Mouse (Mus musculus) kidney, embryonic 15.5 days (tissue): ENCODE data around the gene Jade1. TPM values are rescaled to one million over a fixed set of nuclear protein-coding genes. Genes with fewer than 3 reads are reported as not detected.

Experiments
- ATAC-seq: fragments of 200-750 bp; cut with Nextera tagmentation; replicated peaks from 2 replicates; pipeline ENCODE4 v1.8.0; 2017; ENCODE audit warnings: moderate TSS enrichment; ENCODE audit not compliant: low FRiP score
- H3K27ac ChIP-seq: fragments of 300-500 bp; sonication (generic); 2 replicates; pipeline ENCODE4 v1.5.1; 2015; ENCODE audit warnings: mild to moderate bottlenecking, inconsistent platforms
- H3K27me3 ChIP-seq: fragments of 300-500 bp; sonication (generic); 2 replicates; pipeline ENCODE4 v1.6.1; 2015; ENCODE audit warnings: inconsistent platforms
- H3K36me3 ChIP-seq: fragments of 300-500 bp; sonication (generic); 2 replicates; pipeline ENCODE4 v1.6.1; 2015; ENCODE audit warnings: inconsistent platforms
- H3K4me1 ChIP-seq: fragments of 300-500 bp; sonication (generic); 2 replicates; pipeline ENCODE4 v1.6.1; 2015; ENCODE audit warnings: inconsistent platforms
- H3K4me2 ChIP-seq: fragments of 300-500 bp; sonication (generic); 2 replicates; pipeline ENCODE4 v1.6.1; 2015; ENCODE audit warnings: moderate library complexity, mild to moderate bottlenecking, inconsistent platforms
- H3K4me3 ChIP-seq: fragments of 300-500 bp; sonication (generic); replicated peaks from 2 replicates; pipeline ENCODE4 v1.5.1; 2015; ENCODE audit warnings: mild to moderate bottlenecking, inconsistent platforms
- H3K9ac ChIP-seq: fragments of 300-500 bp; sonication (generic); 2 replicates; pipeline ENCODE4 v1.6.1; 2015; ENCODE audit warnings: mild to moderate bottlenecking, inconsistent platforms
- H3K9me3 ChIP-seq: fragments of 300-500 bp; sonication (generic); replicated peaks from 2 replicates; pipeline ENCODE4 v1.6.1; 2016; ENCODE audit warnings: inconsistent platforms
- WGBS: fragments of 180-500 bp; shearing (Covaris S2); methylation state at CpG from one replicate; pipeline ENCODE4 v1.1.7; 2015; ENCODE audit warnings: mixed read lengths; 5-methylcytosine and 5-hydroxymethylcytosine counted together
- polyA plus RNA-seq: library from polyadenylated mRNA; unstranded; fragments of >200 nt; fragmentation: Nextera tagmentation; extraction: Ambion mirVana; gene quantifications from 2 replicates; pipeline ENCODE4 v1.2.1, GENCODE M21; 2015

Jade1 gene
- polyA plus RNA-seq, 1 experiment from 2014 or later = 22.8 TPM

GRCm38 (mm10) chr3:41565410-41565823 lies 9.9 kb downstream of the Jade1 start:
- WGBS = under 1% methylated on average over 47 of the region's 61 CpGs
- Histone ChIP-seq H3K4me3 (peak overlapping the region; percentile 82), H3K27me3 (no peaks in the 10 kb centered on the region), H3K9ac (peak overlapping the region; percentile 77), H3K36me3 (no peaks in the 10 kb centered on the region), H3K27ac (peak overlapping the region; percentile 97), H3K9me3 (no peaks in the 10 kb centered on the region), H3K4me2 (peak overlapping the region; percentile 94), H3K4me1 (peaks cover 33% of the 10 kb centered on the region)
- ATAC-seq = peak; percentile 61

DNA sequence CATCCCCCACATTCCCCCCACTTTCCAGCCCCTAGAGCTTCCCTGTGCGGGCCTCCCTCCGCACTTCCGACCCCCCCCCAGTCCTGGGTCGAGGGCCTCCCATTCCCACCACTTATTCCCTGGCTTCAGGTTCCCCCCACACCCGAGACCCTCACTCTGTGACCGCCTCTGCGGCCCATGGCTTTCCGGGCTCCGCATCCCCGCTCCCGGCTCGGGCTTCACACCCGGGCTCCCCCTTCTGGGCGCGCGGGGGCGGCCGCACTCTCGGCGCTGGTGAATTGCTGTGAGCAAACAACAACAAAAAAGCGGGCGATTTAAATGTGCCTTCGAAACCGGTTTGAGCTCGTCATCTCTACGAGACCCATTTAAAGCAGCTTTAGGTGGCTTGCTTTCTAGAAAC lies 10.4 kb downstream of the Jade1 start:
- no peaks in the 10 kb centered on the region for H3K9me3 ChIP-seq
- under 1% methylated on average over 26 of the region's 26 CpGs for WGBS
- peak overlapping the region; percentile 77 for H3K9ac ChIP-seq
- peak overlapping the region; percentile 97 for H3K27ac ChIP-seq
- no peaks in the 10 kb centered on the region for H3K27me3 ChIP-seq
- peak overlapping the region; percentile 82 for H3K4me3 ChIP-seq
- H3K36me3 ChIP-seq = no peaks in the 10 kb centered on the region
- peak; percentile 68 for ATAC-seq
- peaks cover 38% of the 10 kb centered on the region for H3K4me1 ChIP-seq
- peak overlapping the region; percentile 94 for H3K4me2 ChIP-seq

DNA sequence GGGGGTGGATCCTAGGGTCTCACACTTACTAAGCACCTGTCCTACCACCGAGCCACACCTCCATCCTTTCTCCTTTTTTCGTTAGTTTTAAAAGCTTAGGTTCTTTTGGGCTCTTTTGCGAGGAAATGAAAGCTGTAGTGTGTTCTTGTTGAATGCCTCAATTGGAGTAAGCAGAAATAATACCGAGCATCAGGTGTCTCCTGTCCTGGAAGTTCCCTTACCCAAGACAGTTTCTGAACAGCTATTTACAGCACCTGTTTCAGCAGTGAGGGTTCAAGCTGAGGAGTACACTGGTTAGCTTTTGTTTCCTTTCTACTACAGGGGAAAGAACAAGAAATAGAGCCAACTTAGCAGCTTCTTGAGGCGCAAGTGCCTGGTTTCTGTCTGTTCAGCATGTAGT lies 14.4 kb downstream of the Jade1 start:
- Histone ChIP-seq H3K27ac (no peak overlapping the region), H3K4me1 (peaks cover 61% of the 10 kb centered on the region), H3K27me3 (no peaks in the 10 kb centered on the region), H3K4me2 (no peak overlapping the region), H3K9ac (no peak overlapping the region), H3K36me3 (no peaks in the 10 kb centered on the region), H3K4me3 (no peak overlapping the region), H3K9me3 (no peaks in the 10 kb centered on the region)
- ATAC-seq = no peak
- WGBS = 87% methylated on average over 5 of the region's 5 CpGs

- Histone ChIP-seq H3K4me1 (peaks cover 72% of the 10 kb centered on the region), H3K9ac (no peak overlapping the region), H3K4me3 (no peak overlapping the region), H3K9me3 (no peaks in the 10 kb centered on the region), H3K27ac (no peak overlapping the region), H3K4me2 (no peak overlapping the region), H3K27me3 (no peaks in the 10 kb centered on the region), H3K36me3 (no peaks in the 10 kb centered on the region)
- 70% methylated on average over 4 of the region's 4 CpGs for WGBS
- ATAC-seq = no peak
Observed at GRCm38 (mm10) chr3:41572131-41572530, 16.6 kb downstream of the Jade1 start.

DNA sequence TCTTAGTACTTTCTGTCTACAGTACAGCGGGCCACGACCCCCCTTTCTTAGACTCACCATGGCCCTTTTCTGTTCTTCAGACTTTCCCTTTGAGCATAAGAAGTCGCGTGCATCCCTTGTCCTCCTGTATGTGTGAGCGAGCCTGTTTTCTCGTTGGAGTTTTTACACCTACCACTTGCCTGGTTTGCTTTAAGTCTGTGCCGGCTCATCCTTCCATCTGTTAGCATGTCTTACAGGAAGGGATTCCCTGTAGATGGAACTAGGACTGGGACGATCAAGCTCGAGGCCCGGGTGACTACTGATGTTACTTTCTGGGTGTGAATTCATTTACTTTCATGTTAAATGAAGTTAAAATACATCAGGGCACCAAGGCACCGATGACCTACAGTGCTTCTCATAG lies 17.4 kb downstream of the Jade1 start:
- no peak overlapping the region for H3K4me2 ChIP-seq
- 82% methylated on average over 11 of the region's 11 CpGs for WGBS
- H3K4me1 ChIP-seq = peaks cover 72% of the 10 kb centered on the region
- H3K9ac ChIP-seq = no peak overlapping the region
- no peaks in the 10 kb centered on the region for H3K9me3 ChIP-seq
- no peaks in the 10 kb centered on the region for H3K27me3 ChIP-seq
- no peaks in the 10 kb centered on the region for H3K36me3 ChIP-seq
- H3K4me3 ChIP-seq = no peak overlapping the region
- no peak overlapping the region for H3K27ac ChIP-seq
- ATAC-seq = no peak

- H3K4me2 ChIP-seq = no peak overlapping the region
- H3K9ac ChIP-seq = no peak overlapping the region
- no peak overlapping the region for H3K4me3 ChIP-seq
- no peak; the same call in 1 of the 2 replicates for ATAC-seq
- peak overlapping the region; percentile 77 for H3K27ac ChIP-seq
- peaks cover 84% of the 10 kb centered on the region for H3K4me1 ChIP-seq
- WGBS = 41% methylated on average over 8 of the region's 8 CpGs
- no peaks in the 10 kb centered on the region for H3K36me3 ChIP-seq
- no peaks in the 10 kb centered on the region for H3K27me3 ChIP-seq
- H3K9me3 ChIP-seq = no peaks in the 10 kb centered on the region
Observed at GRCm38 (mm10) chr3:41574208-41574607, 18.7 kb downstream of the Jade1 start.

GRCm38 (mm10) chr3:41574720-41575435 lies 19.3 kb downstream of the Jade1 start:
- H3K4me1 ChIP-seq = peaks cover 89% of the 10 kb centered on the region
- WGBS = 26% methylated on average over 7 of the region's 7 CpGs
- H3K27ac ChIP-seq = peak overlapping the region; percentile 77
- no peak overlapping the region for H3K4me3 ChIP-seq
- no peak overlapping the region for H3K9ac ChIP-seq
- no peaks in the 10 kb centered on the region for H3K9me3 ChIP-seq
- ATAC-seq = no peak
- H3K4me2 ChIP-seq = peak overlapping the region; percentile 6; the same call in 1 of the 2 replicates
- H3K27me3 ChIP-seq = no peaks in the 10 kb centered on the region
- H3K36me3 ChIP-seq = no peaks in the 10 kb centered on the region

DNA sequence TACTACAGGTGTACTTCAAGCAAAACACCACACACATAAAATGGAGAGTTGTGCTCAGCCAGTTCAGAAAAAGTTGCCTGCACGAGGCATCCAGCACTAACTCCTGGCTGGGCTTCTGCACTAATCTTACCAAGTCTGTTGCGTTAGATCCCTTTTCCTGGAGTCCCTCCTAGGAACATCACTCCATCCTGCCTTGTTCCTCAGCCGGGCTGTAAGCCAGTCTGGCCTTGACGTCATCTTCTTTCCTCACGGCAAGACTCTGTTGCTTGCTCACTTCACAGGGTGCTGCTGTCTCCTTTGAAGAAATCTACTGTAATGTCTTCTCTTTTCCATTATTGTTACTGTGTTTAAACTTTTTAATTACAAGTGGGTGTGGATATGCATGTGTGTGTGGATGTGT lies 20.4 kb downstream of the Jade1 start:
- H3K4me1 ChIP-seq = peaks cover 90% of the 10 kb centered on the region
- ATAC-seq = no peak

DNA sequence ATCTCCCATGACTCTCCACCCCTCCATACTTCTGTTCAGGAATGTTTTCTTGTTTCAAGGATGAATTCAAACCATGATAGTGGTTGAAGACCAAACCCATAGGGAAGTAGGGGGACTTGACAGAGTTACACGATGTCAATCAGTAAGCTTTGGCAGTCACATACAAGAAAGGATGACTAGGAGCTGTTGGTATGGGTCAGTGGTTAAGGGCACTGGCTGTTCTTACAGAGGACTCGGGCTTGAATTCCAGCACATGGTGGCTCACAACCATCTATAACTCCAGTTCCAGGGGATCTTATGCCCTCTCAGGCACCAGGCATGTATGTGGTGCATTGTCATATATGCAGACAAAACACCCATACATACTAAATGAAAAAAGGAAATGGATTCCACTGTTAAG lies 21.7 kb downstream of the Jade1 start:
- ATAC-seq = no peak
- 74% methylated on average over 2 of the region's 2 CpGs for WGBS
- Histone ChIP-seq H3K4me3 (no peak overlapping the region), H3K9me3 (no peaks in the 10 kb centered on the region), H3K9ac (no peak overlapping the region), H3K4me2 (no peak overlapping the region), H3K27ac (no peak overlapping the region), H3K4me1 (peaks cover 91% of the 10 kb centered on the region), H3K27me3 (no peaks in the 10 kb centered on the region), H3K36me3 (no peaks in the 10 kb centered on the region)

More for the DNA sequence above, 20.4 kb downstream of the Jade1 start:
- no peak overlapping the region for H3K4me2 ChIP-seq
- 76% methylated on average over 5 of the region's 5 CpGs for WGBS
- no peak overlapping the region for H3K27ac ChIP-seq
- H3K9ac ChIP-seq = no peak overlapping the region
- no peaks in the 10 kb centered on the region for H3K36me3 ChIP-seq
- no peak overlapping the region for H3K4me3 ChIP-seq
- H3K9me3 ChIP-seq = no peaks in the 10 kb centered on the region
- H3K27me3 ChIP-seq = no peaks in the 10 kb centered on the region

DNA sequence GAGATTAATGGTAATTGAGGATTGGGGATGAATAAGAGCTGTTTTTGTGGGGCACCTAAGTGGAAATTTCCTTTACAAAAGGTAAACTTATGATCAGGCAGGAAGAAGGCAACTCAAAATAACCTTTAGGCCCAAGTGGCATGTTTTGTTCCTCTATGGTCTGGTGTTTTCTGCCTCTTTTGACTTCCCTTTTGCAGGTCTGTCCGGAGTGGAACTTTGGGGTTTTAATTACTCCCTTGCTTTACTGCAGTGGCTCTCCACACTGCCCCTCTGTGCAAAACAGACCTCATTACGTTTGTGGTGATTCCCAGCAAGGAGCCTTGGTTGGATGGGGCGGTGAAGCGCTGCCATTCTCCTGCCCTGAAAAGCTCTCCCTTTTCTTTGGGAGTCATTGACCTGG lies 24.3 kb downstream of the Jade1 start:
- Histone ChIP-seq H3K9ac (no peak overlapping the region), H3K27me3 (no peaks in the 10 kb centered on the region), H3K36me3 (no peaks in the 10 kb centered on the region), H3K9me3 (no peaks in the 10 kb centered on the region), H3K27ac (peak overlapping the region; percentile 89), H3K4me2 (no peak overlapping the region), H3K4me1 (peaks cover 87% of the 10 kb centered on the region), H3K4me3 (no peak overlapping the region)
- WGBS = 45% methylated on average over 4 of the region's 4 CpGs
- no peak for ATAC-seq

- 0 out of 2 replicates have a peak overlapping the region, but pooled peaks have one; percentile 12 for H3K4me3 ChIP-seq
- no peaks in the 10 kb centered on the region for H3K9me3 ChIP-seq
- peak; percentile 59 for ATAC-seq
- peak overlapping the region; percentile 89 for H3K27ac ChIP-seq
- peak overlapping the region; percentile 47 for H3K4me2 ChIP-seq
- no peaks in the 10 kb centered on the region for H3K27me3 ChIP-seq
- H3K4me1 ChIP-seq = peaks cover 79% of the 10 kb centered on the region
- 44% methylated on average over 14 of the region's 14 CpGs for WGBS
- no peaks in the 10 kb centered on the region for H3K36me3 ChIP-seq
- H3K9ac ChIP-seq = no peak overlapping the region
Observed at GRCm38 (mm10) chr3:41580401-41581323, 25.1 kb downstream of the Jade1 start.

DNA sequence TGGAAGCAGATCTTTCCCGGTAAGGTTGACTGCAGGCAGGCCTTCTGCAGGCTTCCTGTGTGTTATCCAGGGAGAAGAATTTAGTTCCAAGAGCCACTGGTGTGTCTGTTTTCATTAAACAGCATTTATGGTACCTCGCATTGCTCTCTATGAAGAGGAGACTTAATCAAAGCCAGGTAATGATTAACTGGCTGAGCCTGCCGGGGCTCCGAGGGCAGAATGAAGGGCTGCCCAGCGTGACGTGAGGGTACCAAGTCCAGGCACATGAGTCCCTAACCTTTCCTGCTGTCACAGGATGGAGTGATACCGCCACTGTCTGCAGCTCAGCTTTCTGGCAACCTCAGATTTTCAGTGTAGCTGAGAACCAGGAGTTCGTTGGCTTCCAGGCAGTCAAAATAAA lies 25.9 kb downstream of the Jade1 start:
- Histone ChIP-seq H3K27me3 (no peaks in the 10 kb centered on the region), H3K9ac (no peak overlapping the region), H3K9me3 (no peaks in the 10 kb centered on the region), H3K36me3 (no peaks in the 10 kb centered on the region), H3K4me3 (0 out of 2 replicates have a peak overlapping the region, but pooled peaks have one; percentile 12), H3K4me2 (peak overlapping the region; percentile 47), H3K27ac (peak overlapping the region; percentile 89), H3K4me1 (peaks cover 71% of the 10 kb centered on the region)
- peak; percentile 78 for ATAC-seq
- 45% methylated on average over 8 of the region's 8 CpGs for WGBS
